Mouse (Mus musculus): ENCODE measurements around the gene Capn15.

Capn15 gene

DNA sequence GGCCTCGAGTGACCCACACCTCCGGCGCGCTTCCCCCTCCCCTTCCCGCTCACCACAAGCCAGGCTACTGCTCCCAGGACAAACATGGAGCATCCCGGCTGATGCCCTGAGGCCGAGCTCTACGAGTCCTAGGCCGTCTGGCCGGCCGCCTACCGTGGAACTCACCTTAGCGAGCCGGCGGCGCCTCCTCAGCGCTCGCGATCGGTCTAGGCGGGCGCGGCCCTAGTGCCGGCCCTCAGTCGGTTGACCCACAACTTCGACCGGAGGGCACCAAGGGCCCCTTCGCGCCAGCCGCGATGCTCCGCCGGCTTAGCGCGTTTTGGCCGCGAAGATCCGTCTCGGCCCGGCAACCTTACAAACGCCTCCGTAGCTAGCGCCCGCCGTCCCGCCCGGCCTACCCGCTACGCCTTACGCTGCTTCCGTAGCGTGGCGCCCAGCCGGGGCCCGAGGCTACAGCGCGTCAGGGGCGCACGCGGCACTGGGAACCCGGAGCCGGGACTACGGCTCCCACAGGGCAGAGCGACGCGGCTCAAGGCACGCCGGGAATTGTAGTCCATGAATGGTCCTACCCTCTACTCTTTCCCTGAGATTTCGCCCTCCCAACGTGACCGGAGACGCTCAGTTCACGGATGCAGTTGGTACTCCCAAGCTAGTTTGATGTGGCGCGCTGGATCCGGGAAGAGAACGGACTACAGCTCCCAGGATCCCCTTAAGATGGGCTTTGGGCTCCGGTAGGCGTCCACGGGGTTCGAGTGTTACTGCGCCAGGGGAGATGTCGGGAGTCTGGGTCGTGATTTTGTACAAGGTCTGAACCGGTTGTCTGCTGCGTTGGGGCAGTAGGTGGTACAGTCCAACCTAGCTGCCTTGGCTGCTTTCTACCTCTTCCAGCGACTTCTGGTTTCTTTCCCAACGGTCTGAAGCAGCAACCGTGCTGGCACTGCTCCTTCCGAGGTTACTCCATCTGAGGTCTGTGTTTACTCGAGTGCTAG is at the start of gene Capn15:
Gene Capn15, minus strand, starts transcription at position 491 of the 989 bp plus-strand sequence.
- peak; percentile 88 for DNase-seq (ENCODE audit: low read depth)

DNA sequence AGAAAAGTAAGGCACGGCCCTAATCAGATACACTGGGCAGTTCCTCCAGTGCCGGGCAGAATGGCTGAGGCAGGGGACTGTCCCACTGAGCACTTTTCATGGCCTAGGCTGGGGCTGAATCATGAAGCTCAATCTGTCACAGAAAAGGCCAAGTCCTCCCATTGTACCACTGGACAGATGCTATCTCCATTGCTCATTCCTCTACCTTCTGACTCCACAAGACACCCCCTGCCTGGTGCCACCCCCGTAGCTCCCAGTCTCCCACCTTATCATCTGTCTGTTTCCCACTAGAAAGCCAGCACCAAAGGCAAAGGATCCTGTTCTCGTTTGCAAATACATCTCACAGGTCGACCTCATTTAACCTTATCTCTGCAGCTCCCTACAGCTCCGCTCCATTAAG is 46.4 kb upstream of the Capn15 start:
- DNase-seq (ENCODE audit: low read depth), result no peak

DNA sequence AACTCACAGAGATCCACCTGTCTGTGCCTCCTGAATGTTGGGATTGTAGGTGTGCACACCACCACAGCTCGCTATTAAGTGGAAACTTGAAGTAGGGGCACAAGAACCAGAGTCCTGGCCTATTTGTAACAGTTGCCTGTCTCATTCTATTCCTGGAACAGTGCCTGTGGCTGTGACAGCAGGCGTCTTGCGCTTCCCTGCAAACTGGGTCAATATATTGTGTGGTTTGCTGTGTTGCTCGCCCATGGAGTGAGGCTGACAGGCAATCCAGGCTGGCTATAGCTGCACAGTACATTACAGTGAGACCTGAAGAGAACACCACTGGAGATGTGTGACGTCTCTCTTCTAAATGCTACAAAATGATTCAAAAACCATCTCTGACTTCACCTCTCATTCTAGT is 46.0 kb upstream of the Capn15 start:
- no peak for DNase-seq (ENCODE audit: low read depth)

DNA sequence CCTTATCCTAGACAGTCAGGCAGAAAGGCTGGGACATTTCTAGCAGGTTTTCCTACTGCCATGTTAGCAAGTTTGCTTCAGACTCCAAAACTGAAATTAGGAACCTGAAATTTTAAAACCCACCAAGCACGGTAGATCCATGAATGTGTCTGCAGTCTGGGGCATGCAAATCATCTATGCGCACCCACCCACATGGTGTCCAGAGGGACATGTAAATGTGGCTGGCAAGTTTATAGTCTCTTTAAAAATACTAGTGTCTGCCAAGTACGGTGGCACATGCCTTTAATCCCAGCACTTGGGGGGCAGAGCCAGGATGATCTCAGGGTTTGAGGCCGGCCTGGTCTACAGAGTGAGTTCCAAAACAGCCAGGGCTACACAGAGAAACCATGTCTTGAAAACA is 42.7 kb upstream of the Capn15 start:
- no peak for DNase-seq (ENCODE audit: low read depth)

DNA sequence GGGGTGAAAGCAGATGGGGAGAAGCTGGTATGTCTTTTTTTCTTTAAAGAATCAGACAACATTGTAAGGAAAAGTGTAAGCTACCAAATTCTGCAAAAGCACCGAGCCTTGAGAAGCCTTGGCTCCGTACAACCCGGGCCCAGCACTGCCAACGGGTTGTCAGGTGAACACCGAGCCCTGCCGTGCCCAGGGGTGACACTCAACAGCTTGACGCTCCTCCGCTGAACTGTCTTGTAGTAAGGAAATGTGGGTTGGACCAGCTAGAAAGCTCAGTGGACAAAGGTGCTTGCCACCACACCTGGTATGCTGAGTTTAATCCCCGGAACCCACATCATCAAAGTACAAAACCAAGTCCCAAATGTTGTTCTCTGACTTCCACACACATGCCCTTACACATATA is 39.1 kb upstream of the Capn15 start:
- DNase-seq (ENCODE audit: low read depth), result no peak

DNA sequence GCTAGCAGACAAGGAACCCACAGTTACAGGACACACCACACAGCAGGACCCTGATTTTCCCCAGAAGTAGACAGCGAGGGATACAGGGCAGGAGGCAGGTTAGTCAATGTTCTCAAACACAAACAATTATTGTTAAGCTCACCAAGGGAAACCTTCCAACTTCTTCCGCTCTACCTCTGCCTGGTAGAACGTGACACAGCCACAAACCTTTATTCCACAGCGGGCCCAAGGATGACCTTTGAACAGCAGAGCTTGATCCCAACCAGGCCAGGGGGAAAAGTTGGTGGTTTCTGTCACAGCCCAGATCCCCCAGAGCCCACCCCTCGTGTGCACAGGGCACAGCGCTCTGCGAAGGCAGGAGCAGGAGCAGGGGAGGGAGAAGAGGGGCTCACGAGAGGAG is 38.4 kb upstream of the Capn15 start:
- DNase-seq (ENCODE audit: low read depth), result no peak

DNA sequence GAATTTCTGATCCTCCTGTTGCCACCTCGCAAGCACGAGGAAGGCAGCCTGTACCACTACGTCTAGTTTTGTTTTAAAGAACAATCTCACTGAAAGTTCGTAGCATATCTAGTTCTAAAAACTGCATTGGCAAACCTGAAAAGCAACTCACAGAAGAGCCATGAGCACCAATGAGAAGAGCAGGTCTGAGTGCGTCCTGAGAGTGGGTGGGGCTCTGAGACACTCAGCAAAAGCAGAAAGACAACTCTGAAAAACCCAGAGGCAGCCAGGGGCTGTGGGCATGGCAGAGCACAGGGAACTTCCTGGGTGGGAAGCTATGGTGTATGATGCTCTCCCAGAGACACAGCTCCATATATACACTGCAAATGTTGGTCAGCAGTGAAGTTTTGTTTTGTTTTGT is 37.6 kb upstream of the Capn15 start:
- no peak for DNase-seq (ENCODE audit: low read depth)

DNA sequence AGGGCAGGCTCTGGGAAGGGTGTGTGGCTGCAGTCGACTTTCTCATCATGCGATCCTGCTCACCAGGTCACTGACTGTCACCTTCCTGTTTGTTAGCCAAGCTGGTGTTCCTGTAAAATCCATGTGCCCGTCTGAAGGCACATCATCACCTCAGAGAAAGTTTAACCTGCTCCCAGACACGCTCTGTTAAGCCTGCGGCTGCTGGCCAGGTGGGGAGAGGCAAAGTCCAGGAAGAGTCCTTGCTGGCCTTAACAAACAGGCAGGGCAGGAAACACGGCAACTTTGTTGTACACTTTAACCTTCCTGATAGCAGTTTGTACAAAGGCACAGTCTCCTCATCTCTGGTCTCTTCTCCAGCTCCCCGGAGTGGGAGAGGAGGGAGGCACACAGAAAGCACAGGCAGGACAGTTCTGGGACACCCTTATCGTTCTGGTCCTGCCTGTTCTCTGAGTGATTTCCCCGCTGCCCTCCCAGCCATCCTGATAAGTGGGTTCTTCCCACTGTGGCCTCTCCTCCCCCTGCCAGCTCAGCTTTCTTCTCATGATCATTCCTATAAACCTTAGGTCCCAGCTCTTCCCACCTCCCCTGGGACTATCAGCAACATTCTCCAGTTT is 36.2 kb upstream of the Capn15 start:
- DNase-seq (ENCODE audit: low read depth), result no peak

DNA sequence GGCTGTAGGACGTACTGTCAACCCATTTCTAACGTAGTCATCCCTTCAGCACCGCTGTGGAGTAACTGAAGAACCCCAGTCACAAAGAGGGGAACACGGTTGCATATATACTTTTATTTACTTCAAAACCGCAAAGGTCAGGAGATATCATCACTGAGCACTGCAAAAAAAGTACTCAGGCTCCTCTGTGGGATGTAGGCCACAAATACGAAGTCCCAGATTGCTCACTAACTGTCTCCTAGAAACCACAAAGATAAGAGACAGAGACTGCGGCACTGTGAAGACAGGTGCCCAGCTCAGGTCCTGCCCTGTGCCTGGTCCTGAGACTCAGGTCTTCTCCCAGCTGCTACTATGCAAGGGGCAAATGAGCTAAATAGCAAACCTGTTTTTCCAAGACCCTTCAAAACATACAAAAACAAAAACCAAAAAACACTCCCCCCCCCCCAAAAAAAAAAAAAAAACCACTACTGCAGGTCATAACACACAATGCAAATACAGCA is 35.3 kb upstream of the Capn15 start:
- DNase-seq (ENCODE audit: low read depth), result no peak

DNA sequence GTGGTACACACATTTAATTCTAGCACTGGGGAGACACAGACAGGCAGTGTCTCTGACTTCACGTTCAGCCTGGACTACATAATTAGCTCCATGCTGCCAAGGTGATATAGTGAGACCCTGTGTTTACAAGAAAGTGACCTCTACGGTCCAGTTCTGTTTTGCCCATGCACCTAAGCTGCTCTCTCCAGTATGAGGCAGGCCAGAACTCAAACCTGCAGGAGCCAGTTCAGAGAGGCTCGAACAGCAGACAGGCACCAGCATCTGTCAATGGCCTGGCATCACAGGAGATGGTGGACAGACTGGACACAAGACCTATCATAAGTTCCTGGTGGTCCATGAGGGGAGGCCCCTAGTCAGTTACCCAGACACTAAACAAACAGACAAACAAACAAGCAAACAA is 32.8 kb upstream of the Capn15 start:
- DNase-seq (ENCODE audit: low read depth), result no peak

DNA sequence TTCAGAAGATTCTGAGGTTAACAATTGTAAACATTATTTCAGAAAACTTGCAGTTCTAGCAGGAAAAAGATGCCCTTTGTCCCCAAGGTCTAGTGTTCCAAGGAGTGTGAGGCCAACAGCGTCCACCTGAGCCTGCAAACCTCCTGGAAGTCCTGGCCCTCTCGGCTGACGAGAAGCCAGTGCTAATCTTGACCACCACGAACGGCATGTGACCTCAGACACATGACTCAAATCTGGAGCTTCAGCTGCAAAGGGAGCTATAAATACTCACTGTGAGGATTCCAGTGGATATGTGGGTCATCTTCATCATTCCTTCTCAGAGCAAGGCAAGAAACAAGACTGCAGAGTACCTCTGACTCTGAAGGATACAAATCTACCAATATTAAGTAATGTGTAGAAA is 32.4 kb upstream of the Capn15 start:
- DNase-seq (ENCODE audit: low read depth), result no peak

DNA sequence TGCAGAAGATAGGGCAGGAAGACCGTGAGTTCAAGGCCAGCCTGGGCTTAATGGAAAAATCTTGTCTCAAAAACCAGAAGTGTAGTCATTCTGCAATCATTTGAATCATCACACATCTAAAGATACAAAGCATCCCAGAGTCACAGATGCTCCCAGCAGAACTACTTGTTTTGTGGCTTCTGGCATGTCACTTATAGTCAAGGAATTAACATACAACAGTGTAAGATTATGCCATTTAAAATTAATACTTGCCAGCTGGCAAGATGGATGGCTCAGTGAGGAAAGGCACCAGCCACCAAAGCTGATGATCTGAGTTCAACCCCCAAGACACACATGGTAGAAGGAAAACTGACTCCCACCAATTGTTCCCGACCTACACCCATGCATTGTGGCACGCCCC is 31.4 kb upstream of the Capn15 start:
- DNase-seq (ENCODE audit: low read depth), result no peak

DNA sequence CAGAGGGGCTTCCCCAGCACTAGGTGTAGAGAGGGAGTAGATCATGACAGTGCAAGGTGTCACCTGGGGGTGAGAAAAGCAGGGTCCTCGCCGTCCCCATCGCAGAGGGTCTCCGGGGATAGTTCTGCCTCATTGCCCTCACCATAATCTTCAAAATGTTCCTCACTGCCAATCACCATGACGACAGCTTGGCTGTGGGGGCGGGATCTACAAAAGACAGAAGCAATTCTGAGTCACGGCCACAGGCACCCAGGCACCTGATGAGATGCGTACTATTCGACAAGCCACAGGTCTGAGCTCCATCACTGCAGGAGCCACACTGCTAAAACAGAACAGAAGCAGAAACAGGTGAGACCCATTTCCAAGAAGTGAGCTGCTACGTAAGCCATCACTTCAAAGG is 28.1 kb upstream of the Capn15 start:
- no peak for DNase-seq (ENCODE audit: low read depth)

DNA sequence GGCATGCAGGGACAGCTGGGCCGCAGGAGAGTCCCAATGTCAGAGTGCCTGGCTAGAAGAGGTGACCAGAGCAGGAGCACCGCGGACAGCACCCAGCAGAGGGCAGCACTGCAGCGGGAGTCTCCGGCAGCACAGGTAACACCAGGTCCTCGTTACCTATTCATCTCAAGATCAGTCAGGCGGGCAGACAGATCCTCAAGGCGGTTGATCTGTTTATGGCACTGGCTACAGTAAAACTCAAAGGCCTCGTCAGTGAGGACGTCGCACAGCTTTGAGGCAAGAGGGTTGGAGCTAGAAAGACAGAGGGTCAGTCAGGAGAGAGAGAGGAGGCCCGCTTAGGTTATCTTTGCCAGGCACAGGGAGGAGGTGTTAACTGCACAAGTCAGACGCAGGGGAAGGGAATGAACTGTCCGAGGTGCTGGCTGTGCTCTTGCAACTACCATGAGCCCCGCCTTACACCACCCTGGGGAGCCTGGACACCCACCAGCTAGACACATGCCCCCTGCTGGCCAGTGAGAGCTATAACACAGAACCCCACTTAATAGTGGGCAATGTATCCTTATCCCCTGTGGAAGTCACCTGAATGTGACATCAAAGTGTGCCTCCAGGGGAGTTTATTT is 26.4 kb upstream of the Capn15 start:
- DNase-seq (ENCODE audit: low read depth), result peak; percentile 95

DNA sequence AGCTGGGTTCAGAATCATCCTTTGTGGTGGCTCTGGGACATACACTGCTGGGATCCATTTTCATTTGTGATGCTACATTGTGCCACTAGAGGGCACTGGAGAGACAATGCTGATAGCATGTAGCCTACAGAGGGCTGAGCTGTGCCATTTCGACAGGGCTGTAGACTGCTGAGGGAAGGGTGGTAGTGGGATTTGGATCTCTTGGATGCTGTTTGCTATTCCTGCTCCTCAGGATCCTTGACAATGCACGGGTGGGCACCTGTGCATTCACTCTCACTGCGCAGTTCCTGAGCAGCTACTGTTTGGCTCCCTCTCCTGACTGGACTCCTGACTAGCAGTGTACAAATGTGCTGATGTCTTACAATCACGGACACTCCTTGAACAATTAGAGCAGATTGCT is 23.9 kb upstream of the Capn15 start:
- DNase-seq (ENCODE audit: low read depth), result peak; percentile 86

DNA sequence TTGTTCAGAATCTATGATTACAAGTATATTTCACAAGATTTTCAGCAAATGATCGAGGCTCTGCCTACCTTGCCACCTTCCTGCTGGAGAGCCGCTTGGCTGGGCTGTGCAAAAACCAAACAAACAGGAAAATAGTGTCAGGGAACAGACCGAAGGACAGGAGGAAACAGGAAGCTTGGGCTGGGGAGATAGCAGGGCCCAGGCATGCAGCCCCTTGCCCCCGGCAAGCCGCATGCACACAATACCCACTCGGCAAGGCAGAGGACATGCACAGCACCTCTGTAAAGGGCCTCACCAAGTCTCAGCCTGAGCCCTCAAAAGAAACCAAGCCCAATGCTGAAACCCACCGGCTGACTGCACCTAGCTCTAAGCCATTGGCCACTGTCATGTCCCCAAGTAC is 23.2 kb upstream of the Capn15 start:
- DNase-seq (ENCODE audit: low read depth), result peak; percentile 71

DNA sequence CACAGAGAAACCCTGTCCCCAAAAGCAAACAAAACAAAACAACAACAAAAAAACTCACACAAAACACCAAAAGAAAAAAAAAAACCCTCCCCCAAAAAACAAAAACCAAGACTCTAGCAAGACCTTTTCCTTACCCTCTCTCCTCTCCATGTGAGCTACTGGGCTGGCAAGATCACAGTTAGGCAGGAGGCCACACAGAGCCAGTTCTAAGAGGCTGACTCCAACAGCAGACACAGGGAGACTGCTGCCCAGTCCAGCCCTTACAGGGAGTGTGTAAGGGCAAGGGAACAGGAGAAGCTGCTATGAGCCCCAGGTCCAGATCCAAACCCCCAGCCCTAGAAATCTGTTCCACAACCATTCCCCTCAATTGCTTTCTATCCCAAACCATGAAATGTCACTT is 22.7 kb upstream of the Capn15 start:
- DNase-seq (ENCODE audit: low read depth), result no peak

DNA sequence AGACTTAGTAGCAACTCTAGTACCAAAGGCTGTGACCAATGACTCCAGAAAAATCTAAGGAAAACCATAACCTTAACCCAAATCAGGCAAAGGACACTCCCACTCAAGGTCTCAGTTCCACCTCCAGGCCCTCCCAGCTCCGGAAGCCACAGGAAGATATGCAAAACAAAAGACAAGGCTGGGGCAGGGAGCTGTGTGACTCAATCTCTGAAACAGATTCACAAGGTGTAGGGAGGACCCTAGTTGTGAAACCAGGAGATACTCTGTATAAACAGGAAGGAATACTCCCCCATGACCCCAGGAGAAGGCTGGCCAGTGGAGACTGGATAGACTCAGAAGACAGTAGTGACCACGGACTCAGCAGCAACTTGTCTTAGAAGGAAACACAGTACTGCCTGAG is 22.1 kb upstream of the Capn15 start:
- DNase-seq (ENCODE audit: low read depth), result peak; percentile 74

DNA sequence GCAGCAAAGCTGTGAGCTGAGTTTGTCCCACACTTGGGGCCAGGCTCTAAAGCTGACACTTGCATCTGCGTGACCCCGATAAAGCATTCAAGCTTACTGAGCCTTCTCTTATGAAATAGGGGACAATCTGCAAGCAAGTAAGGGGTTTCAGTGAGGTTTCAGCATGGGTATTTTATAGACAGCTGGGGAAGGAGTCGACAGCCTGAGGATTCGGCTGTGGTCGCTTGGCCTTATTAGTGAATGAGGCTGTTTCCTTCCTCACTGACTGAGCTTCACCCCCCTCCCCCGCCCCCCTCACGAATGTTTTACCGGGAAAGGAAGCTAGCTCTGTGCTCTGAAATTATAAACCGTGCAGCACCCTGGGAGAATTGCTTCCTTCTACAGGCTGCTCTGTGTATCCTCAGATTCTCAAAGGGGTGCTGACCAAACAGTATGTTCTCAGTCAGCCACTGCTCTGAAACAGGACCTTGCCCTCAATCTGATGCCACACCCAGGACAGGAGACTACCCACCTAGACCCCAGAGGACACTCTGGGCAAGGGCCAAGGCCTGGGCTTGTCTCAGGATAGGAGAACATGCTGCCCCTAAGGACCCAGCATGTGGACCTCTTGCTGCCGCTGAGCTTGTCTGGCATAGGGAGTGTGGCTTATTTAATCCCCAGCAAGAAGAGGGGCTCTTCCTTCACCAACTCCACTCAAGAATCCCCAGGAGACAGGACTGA is 20.3 kb upstream of the Capn15 start:
- DNase-seq (ENCODE audit: low read depth), result peak; percentile 96

DNA sequence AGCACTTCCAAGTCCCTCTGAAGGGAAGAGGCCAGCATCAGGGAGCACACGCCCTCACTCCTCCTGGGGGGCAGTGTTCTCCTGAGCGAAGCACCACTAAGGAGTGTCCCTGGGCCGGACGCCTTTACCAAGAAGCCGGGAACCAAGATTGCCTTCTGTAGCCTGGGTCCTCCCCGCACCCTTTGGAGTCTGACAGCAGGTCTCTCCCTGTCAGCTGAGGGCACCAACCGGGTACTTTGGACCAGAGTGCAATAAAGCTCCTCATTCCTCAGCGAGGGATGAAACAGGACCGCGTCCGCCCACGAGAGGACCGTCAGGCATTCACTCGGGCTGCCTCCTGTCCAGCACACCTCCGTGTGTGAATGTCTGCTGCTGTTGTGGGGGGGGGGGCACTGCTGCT is 19.1 kb upstream of the Capn15 start:
- DNase-seq (ENCODE audit: low read depth), result no peak

DNA sequence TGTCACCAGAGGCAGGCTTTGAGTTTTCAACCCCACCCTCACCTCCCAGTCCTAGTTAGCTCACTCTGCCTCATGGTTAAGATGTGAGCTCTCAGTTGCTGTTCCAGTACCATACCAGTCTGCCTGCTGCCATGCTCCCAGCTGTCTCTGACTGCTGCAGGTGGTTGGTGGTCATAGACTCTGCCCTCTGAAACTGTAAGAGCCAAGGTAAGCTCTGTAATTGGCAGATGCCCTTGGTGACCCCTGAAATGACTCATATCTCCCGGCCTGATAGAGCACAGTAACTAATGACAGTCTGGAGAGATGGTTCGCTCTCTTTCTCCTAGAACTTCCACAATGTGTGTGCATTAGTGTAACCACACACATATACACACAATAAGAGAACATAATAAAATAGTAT is 18.3 kb upstream of the Capn15 start:
- peak; percentile 58 for DNase-seq (ENCODE audit: low read depth)

DNA sequence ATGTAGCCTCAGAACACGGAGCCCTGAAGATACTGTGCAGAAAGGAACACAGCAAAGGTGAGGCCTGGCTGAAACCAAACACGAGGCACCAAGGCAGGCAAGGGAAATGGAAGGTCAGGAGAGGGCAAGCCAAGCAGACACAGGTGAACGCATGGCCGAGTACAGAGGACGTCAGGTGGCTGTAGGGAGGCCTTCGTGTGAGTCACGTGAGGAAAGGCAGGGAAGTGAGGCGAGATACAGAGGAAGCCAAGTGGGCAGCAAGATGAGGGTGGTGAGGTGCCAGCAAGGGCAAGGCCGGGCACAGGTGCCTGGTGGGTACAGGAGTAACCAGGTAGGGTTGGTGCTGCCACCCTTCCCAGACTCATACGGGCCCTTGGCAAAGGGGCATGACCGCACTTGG is 12.8 kb upstream of the Capn15 start:
- DNase-seq (ENCODE audit: low read depth), result no peak

Measured in 416B (cell line).